Mouse (Mus musculus) heart, postnatal 10 days (tissue): ENCODE data around the gene Mrps26. TPM values are rescaled to one million over a fixed set of nuclear protein-coding genes. Genes with fewer than 3 reads are reported as not detected.
A peak's percentile ranks its signal among the peaks of the same experiment; 100 is the strongest.
"Not testable (repeated sequence)": the region's sequence is repeated elsewhere in the genome, so short reads cannot be mapped to it uniquely, and the experiment has no call there.

Experiments
- DNase-seq, 2 experiments: peaks; one replicate each; pipeline ENCODE4 v3.0.0; 2021
- intact Hi-C: fragments of 180-260 bp; cut with DNase I; formaldehyde crosslinking; loops from one replicate; pipeline ENCODE4 v1.15.1; 2025
- total RNA-seq, 2 experiments: library from RNA; stranded (reverse); gene quantifications; 2 replicates each; pipeline ENCODE4 v1.2.3; 2021

The Mrps26 gene
- 10 to 100 TPM; 76.2 to 77.8 TPM for total RNA-seq

GRCm38 (mm10) chr2:130563212-130564055 lies at the start of gene Mrps26:
TSS of gene Mrps26 (plus strand) at chr2:130563742.
- DNase-seq: peak; percentile 95
- intact Hi-C loops: loop anchor here (2.0 kb wide), 1 partner anchor 35 kb away; no protein-coding TSS in a partner anchor

GRCm38 (mm10) chr2:130513907-130514306 lies 49.6 kb upstream of the Mrps26 start:
- intact Hi-C loops: no loop called here
- DNase-seq: no peak

- no peak for DNase-seq
- intact Hi-C loops: no loop called here
These were observed 47.8 kb upstream of the Mrps26 start for GRCm38 (mm10) chr2:130515791-130516190.

GRCm38 (mm10) chr2:130521927-130522326 lies 41.6 kb upstream of the Mrps26 start:
- DNase-seq: no peak
- intact Hi-C loops: no loop called here

GRCm38 (mm10) chr2:130525480-130525879 lies 38.1 kb upstream of the Mrps26 start:
- intact Hi-C loops: loop anchor here (5.0 kb wide), 1 partner anchor 93 kb away; no protein-coding TSS in a partner anchor
- DNase-seq: not testable (repeated sequence)

GRCm38 (mm10) chr2:130528457-130528856 lies 35.1 kb upstream of the Mrps26 start:
- no peak for DNase-seq
- intact Hi-C loops: loop anchor here (5.0 kb wide), 1 partner anchor 96 kb away; no protein-coding TSS in a partner anchor

- intact Hi-C loops: loop anchor here (5.0 kb wide), 1 partner anchor 97 kb away; no protein-coding TSS in a partner anchor
- DNase-seq: no peak
These were observed 34.3 kb upstream of the Mrps26 start for GRCm38 (mm10) chr2:130529290-130529689.

- intact Hi-C loops: loop anchor here (5.0 kb wide), 1 partner anchor 98 kb away; no protein-coding TSS in a partner anchor
- no peak for DNase-seq
These were observed 33.6 kb upstream of the Mrps26 start for GRCm38 (mm10) chr2:130529925-130530324.

GRCm38 (mm10) chr2:130532201-130532600 lies 31.3 kb upstream of the Mrps26 start:
- intact Hi-C loops: no loop called here
- no peak for DNase-seq

- no peak for DNase-seq
- intact Hi-C loops: no loop called here
These were observed 28.5 kb upstream of the Mrps26 start for GRCm38 (mm10) chr2:130535017-130535416.

GRCm38 (mm10) chr2:130536890-130537289 lies 26.7 kb upstream of the Mrps26 start:
- intact Hi-C loops: no loop called here

GRCm38 (mm10) chr2:130538876-130539546 lies 24.5 kb upstream of the Mrps26 start:
- DNase-seq: no peak

More at GRCm38 (mm10) chr2:130536890-130537289, 26.7 kb upstream of the Mrps26 start:
- DNase-seq: no peak

GRCm38 (mm10) chr2:130540266-130540665 lies 23.3 kb upstream of the Mrps26 start:
- DNase-seq: no peak
- intact Hi-C loops: no loop called here

More at GRCm38 (mm10) chr2:130538876-130539546, 24.5 kb upstream of the Mrps26 start:
- intact Hi-C loops: no loop called here

GRCm38 (mm10) chr2:130546957-130547356 lies 16.6 kb upstream of the Mrps26 start:
- intact Hi-C loops: no loop called here
- peak in 1 of 2 experiments; percentile 13 for DNase-seq

GRCm38 (mm10) chr2:130554841-130555240 lies 8.7 kb upstream of the Mrps26 start:
- DNase-seq: no peak
- intact Hi-C loops: no loop called here

GRCm38 (mm10) chr2:130556292-130556691 lies 7.2 kb upstream of the Mrps26 start:
- intact Hi-C loops: no loop called here
- DNase-seq: no peak

- intact Hi-C loops: no loop called here
- no peak for DNase-seq
These were observed 6.1 kb upstream of the Mrps26 start for GRCm38 (mm10) chr2:130557462-130557861.

GRCm38 (mm10) chr2:130558015-130558414 lies 5.5 kb upstream of the Mrps26 start:
- intact Hi-C loops: no loop called here
- no peak for DNase-seq

GRCm38 (mm10) chr2:130564063-130564462 lies 521 bp downstream of the Mrps26 start:
- DNase-seq: no peak
- intact Hi-C loops: loop anchor here (2.0 kb wide), 1 partner anchor 35 kb away; no protein-coding TSS in a partner anchor

GRCm38 (mm10) chr2:130564983-130565382 lies 1.4 kb downstream of the Mrps26 start:
- intact Hi-C loops: loop anchor here (2.0 kb wide), 1 partner anchor 34 kb away; no protein-coding TSS in a partner anchor
- DNase-seq: no peak

GRCm38 (mm10) chr2:130568921-130569320 lies 5.4 kb downstream of the Mrps26 start:
- intact Hi-C loops: no loop called here
- no peak for DNase-seq
